Mouse (Mus musculus) right cerebral cortex, postnatal 25 days (tissue): ENCODE data around the gene Prg3.

Source experiments
- DNase-seq: peaks from one replicate; pipeline ENCODE4 v3.0.0; 2022

The Prg3 gene

DNA sequence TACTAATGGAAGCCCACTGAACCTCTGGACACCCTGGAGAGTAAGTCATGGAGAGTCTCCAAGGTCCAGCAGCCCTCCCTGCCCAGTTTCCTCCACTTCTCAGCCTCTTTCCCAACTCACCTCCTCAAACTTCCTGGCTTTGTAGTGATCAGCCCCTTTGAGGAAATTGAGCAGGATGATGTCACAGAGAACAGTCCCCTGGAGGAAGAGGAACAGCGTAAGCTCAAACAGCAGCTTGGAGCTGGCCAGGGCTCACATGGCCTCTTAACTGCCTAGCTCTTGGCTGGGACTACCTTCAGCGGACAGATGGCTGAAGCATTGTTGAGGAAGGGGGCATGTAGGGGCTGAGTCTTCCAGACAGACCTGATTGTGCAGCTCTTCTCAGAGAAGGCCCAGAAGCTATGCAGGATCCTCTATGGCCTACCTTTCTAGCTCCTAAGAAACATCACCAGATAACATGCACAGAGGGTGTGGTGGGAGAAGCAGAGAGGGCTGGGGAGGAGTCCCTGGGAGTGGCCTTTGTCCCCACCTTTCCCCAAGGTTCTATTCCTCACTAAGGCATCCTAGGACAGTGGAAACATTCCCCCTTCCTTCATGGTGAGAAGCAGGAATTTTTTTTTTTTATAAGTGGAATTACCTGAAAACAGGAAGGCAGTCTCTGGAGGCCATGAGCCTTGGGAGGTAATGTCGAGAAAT lies 11.6 kb downstream of the Prg3 start:
- DNase-seq: no peak

DNA sequence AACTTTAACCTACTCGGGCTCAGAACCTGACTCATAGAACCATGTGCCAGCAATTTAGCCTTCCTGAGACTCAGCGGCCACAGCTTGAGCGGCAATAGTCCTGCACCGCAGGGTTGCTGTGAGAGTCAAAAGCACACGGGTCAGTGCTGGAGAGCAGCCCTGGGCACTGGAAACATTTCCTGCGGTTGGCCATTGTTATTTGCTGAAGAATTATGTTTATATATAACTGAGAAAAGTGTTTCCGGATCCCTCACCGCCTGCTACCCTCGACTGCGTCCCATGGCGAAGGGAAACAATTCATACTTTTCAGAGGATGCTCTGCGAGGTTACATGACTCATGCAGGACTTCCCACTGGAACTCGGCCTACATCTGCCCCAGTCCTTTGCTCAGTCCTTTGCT lies 13.5 kb downstream of the Prg3 start:
- DNase-seq: no peak

DNA sequence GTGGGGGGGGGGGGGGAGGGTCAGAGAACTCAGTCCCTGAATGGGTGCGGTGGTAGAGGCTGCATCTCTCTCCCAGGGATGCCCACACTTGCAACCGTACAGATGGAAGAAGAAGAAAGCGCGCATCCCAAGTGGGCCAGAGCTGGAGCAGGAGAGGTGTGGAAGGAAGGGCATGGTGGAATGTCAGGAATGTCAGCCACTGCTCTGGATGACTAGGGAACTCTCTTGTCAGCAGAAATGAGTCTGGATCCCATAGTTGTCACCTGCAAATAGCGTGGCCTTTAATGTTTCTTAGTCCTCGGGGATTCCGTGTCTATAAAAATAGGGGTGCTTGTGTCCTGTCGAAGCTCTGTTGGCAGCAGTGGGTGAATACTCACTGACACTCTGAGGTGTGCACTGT lies 14.6 kb downstream of the Prg3 start:
- no peak for DNase-seq

DNA sequence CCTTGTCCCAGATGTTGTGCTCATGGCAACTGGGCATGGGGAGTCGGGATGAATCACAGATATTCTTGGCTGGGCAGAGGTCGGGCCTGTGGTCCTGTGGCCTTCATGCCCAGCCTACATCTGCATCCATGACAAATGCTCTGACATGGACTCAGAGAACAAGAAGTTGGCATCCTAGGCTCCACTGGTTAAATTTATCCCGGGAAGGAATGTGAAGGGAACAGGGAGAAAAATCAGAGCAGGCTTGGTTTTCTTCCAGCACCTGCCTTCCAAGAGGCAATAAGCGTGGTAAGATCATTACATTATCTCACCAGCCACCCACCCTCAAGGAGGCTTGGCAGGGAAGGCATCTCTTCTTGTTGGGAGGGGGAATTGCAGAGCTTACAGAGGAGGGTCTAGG lies 16.3 kb downstream of the Prg3 start:
- peak; percentile 41 for DNase-seq

DNA sequence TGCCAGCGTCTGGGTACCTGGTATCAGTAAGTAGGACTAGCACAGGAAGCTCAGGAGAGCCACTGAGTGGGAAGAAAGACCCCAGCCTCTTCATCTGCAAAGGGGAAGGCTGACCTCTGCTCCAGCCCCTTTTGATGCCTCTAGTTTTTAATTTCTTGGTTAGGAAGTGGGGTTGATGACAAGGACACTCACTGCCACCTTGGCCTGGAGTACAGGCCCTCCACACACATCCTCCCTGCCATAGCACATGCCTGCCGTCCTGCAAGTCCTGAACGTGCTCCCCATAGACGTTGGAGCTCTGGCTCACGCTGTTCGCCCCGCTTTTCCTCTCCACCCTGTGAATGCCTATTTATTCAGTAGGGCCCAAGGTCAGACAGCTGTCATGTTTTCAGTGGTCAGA lies 18.6 kb downstream of the Prg3 start:
- DNase-seq: no peak

DNA sequence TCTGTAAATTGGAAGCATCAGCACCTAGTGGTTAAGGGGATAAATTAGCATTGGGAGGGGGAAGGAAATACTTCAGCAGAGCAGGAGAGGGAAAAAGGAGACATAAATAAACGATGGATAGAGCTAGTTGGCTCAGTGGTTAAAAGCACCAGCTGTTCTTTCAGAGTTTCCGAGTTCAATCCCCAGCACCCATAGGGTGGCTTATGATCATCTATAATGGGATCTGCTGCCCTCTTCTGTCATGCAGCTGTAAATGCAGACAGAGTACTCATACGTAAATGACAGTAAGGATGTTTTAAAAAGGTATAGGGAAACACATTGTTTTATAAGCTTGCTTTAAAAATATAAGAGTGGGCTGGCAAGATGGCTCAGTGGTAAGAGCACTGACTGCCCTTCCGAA lies 19.7 kb downstream of the Prg3 start:
- DNase-seq: no peak

DNA sequence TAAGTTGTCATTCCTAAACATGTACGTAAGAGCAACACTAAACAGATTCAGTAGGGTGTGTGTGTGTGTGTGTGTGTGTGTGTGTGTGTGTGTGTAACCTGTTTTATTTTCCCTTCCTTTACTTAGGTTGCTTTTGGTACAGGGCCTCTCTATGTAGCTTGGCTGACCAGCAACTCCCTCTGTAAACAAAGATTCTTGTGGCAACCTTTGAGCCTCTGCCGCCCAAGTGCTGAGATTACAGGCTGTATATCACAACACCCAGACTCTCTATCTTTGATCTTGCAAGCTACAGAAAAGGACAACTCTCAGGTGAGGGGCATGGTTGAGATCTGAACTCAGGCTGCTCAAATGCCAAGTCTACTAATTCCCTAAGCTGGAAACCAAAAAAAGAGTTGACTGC lies 21.2 kb downstream of the Prg3 start:
- no peak for DNase-seq

DNA sequence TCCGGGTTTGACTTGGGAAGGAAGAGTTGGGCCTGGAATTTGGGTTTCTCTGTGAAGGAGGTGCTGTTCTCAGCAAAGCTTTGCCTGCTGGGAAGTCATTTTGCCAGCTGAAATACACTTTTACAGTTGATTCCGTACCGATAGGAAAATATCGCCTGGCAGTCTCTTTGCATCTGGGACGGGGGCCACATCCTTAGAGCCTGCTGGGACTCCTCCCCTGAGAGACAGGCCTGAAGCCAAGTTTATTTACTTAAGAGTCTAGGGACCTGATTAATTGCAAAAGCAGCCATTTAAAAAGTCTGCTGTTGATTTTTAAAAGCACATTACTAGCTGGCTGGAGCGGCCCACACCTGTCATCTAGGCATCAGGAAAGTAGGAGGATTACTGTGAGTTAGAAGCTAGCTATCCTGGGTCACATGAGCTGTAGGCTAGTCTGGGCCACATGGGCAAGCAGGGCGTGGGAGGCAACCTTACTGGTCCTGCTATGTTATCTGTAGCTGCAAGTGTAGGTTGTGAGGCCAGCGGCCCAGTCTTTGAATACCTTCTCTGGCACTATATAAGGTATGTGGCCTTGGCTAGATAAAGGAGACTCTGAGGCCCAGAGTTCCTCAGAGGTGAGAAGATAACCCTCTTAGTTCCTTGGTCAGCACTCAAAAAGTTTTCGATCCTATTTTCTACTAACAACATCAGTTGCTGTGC lies 24.0 kb downstream of the Prg3 start:
- no peak for DNase-seq

DNA sequence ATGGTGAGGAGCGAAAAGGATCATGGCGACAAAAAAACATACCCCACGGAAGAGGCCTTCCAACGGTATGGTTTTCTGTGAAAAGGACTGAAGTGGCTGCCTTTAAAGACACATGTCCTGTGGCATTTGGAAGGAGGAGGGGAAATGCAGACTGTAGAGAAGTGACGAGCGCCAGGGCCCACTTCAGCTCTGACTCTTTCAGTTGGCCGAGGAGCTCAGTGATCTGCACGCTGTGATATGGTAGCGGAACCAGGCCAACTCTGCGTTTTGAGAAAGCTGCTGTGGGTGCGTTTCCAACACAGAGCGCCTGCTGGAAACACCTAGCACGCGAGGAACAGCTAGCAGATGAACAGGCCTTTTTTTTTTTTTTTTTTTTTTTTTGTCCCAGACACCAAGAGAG lies 24.7 kb downstream of the Prg3 start:
- no peak for DNase-seq

DNA sequence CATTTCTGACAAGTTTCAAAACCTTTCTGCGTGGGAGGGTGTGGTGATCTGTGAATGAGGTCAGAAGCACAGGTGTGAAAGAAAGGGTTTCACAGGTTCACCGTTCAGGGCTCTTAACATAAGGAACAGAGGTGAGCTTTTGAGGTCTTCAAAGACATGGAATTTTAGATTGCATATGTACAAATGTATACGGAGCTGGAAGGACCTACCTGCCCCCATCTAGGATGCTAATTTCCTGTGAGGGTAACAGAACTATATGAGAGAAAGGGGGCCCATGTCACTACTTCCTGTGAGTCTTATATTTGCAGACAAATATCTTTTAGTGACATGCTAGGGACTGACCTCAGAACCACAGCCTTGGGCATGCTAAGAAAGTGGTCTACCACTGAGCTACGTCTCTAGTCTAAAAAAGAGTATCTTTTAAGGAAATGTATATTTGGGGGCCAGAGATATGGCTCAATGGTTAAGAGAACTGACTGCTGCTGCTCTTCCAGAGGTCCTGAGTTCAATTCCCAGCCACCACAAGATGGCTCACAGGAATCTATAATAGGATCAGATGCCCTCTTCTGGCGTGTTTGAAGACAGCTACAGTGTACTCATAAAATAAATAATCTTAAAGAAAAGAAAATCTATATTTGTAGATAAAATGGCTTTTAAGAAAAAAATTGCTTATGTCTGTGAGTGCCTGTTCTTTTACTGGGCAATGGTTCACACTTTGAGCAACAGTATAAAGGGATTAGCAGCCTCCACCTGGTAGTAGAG lies 26.0 kb downstream of the Prg3 start:
- DNase-seq: no peak

DNA sequence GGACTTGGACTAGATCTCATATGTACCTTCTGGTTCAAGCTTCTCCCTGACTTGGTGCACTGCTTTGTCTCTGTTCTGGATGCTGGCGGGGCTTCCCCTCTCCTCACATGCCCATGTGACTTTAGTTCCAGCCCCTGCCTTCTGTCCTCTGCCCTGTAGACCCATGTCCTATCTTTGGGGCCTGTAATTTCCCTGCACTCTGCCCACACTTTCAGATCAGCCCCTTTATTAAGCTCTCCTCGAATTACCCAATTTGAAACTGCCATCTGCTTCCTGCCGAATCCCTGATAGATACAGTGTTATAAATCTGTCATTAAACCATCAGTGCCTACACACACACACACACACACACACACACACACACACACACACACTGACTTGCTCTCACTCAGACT lies 26.6 kb downstream of the Prg3 start:
- no peak for DNase-seq

DNA sequence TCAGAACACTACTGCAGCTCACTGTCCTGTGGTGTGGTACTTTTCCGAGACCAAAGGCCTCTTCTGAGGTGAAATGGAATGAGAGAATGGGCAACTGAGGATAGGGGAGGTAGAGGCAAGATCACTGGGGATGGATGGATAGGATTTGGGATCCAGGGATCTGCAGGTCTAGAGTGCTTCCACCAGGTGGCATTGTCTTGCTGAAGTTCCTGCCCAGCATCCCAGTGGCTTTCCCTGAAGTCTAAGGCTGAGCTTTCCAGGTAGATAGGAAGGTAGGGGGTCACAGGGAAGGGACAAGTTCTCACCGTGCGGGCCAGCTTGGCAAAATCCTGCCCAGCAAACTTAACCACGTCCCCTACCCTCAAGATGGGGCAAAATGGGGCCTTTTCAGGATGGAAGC lies 34.0 kb downstream of the Prg3 start:
- DNase-seq: no peak

DNA sequence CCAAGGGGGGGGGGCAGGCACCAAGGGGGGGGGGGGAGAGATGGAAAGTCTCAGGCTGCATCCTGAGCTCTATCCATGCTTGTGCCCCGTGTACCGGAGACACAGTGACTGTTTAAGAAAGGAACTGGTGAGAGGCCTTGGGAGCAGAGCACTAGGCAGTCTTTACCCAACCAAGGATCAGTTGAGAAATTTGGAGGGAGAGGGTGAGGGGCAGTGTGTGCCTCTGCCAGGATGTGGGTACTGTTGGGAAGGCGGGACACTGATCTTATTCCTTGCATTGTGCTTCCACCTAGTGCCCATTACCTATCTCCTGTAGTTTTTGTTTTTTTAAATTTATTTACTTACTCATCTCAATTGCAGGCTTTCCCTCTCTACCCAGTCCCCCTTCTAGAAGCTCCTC lies 38.2 kb downstream of the Prg3 start:
- no peak for DNase-seq

DNA sequence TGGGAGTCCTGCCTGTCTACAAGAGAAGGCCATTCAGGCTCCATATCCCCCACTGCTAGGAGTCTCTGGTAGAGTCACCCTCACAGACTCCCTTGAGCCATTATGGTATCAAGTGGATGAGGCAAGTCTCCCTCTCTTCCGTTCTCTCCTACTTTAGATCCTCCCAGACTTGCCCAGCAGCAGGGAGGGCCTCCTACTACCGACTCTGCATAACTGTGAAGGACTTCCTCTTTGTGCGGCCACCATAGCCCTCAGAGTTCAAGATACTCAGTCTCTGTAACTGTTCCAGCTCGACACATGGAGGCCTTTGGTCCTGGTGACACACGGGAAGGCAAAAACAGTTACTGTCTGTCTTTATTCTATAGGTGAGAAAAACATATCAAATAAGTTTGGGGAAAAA lies 39.3 kb downstream of the Prg3 start:
- DNase-seq: no peak

DNA sequence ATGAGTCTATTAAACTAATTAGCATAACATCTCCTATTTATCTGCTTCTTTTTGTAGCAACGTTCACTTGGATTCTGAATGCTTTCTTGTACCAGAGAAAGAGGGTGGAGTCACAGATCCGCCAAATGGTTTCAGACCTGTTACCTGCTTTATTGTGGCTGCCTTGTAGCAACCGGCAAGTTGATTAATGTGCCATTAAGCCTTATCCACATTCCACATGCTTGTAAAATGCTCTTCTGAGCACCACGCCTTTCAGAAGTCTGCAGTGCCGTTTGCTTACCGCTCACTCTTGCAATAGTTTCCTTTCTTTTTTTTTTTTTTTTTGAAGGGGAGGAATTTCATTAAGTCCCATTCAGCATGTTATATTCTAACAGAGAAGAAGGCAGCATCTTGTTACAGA lies 41.9 kb downstream of the Prg3 start:
- no peak for DNase-seq

DNA sequence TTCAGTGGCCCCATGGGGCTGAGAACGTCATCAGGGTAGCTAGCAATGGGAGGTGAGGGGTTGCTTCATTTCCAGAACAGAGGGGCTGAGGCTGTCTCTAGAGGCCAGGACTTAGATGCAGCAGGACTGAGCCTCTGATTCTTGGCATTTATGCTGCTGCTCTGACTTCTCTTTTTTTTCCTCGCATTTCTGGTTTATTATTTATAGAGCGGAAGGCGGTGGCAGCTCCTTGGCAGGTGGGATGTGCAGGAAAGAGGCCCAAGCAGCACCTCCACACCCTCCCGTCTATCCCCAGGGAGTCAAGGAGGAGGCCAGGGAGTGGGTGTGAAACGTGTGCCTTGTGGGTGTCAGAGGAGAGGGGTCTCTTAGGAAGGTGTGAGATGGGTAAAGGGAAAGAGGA lies 43.0 kb downstream of the Prg3 start:
- no peak for DNase-seq

DNA sequence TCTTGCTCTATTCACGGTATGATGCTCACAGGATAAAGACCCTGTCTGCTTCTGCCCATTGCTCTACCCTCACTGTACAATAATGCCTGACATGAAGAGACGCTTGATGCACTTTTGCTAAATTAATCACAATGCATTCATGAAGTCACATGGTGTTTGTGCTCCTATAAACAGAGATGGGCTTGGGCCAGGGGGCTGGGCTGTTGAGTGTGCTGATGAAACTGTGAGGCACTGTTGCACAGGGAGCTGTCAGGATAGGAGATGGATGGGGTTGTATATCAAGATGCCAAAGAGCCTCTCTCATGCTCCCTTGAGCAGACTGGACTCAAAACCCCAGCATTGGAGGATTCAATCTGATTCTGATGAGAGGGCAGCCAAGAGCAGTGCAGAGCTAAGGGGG lies 45.1 kb downstream of the Prg3 start:
- DNase-seq: no peak

DNA sequence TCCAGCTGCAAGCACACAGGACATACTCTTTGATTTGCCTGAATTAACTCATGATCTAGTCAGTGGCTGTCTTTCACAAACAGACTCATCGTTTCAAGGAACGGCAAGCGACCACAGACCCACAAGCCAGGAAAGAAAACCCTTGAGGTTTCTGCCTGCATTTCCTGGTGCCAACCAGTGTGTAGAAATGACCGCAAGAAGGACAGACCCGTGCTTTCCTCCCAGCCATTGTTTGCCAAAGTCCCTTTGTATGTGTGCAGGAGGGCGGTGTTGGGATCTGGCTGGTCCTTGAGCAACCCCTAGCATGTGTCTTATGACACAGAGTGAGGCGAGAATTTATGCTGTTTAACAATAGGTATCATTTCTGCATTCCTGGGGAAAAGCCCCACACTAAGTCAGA lies 46.2 kb downstream of the Prg3 start:
- DNase-seq: no peak

DNA sequence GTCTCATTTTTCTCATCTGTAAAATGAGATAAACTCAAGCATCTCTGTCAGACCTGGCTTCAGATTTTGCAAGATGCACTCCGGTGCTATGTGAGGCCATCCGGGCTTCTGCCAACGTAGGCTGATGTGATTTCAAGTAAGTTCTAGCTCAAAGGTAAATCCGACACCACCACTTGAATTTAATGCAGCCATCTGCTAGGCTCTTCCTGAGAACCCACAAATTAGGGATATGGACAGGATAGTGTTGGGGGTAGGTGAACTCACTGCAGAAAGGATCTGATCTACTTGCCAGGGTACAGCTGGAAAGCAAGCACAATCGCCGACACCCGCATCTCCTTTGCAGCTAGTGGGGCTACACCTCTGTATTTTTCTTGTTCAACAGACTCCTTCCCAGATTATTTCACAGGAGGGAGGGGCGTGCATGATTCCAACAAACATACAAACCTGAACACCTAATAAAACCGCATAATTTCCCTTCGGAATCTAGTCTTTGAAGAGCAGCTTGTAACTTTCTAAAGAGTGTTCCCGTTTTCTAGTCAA lies 48.6 kb downstream of the Prg3 start:
- no peak for DNase-seq

DNA sequence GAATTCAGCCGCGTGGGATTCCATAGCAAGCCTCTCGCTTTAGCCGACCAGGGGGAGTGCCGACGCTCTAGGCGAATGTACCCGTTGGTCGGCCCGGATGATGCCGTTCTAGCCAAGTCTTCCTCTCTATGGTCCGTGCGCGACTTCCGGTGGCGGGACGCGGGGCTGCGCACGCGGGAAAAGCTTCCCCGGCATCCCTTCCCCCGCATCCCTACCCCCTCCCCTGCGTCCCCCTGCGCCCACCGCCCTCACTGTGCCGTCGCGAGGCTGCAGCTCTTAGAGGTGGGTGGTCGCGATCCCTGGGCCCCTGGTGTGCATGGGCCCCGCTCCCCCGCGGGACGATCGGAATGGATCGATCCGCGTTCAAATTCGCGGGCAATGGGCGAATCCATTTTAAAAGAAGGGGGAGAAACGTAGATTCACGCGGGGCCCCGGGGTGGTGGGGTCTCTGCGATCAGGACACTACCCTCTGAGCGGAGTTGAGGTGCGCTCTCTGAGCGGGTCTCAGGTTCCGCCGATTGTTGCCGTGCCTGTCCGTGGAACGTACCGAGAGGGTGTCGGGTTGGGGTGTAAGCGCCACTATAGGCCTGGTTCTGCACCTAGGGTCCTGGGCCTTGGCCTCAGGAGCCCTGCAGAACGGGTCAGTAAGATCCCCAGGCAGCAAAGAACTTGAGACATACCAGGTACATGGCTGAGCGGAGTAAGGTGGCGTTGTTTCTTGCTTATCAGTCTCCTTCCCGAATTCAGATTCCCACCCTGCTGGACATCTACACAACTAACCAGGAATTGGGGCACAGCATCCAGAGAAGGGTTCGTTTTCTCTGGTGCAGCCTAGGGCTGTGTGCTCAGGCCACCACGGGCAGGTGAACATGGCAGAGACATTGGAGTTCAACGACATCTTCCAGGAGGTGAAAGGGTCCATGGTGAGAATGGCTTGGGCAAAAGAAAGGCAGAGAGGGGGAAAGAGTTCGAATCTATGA lies 49.3 kb downstream of the Prg3 start, which contains the start of the genes Ssrp1 and P2rx3:
Ssrp1 (plus strand) TSS at position 188 of the 980 bp plus-strand sequence.
P2rx3 (minus strand) TSS at position 416 of the 980 bp plus-strand sequence.
- DNase-seq: peak; percentile 90

DNA sequence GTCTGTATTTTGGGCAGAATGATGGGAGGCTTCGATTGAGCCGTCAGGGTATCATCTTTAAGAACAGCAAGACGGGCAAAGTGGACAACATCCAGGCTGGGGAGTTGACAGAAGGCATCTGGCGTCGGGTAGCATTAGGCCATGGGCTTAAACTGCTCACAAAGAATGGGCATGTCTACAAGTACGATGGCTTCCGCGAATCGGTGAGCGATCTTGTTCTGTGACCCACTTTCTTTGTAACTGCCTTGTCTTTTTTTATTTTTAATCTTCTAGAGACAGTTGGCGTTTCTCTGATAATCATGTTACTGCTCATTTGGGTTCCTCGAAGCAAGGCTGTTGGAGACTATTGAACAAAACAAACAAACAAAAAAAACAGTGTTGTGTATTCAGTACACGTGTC lies 50.3 kb downstream of the Prg3 start:
- DNase-seq: no peak
